Mouse (Mus musculus) adrenal gland, adult 2 months (tissue): ENCODE data around the gene Srebf1. TPM values are rescaled to one million over a fixed set of nuclear protein-coding genes. Genes with fewer than 3 reads are reported as not detected.

Experiments used
- DNase-seq: peaks from one replicate; pipeline ENCODE4 v3.0.0; 2021
- polyA plus RNA-seq: library from polyadenylated mRNA; depleted of rRNA; stranded (reverse); fragments of >200 nt; gene quantifications from 2 replicates; pipeline ENCODE4 v1.2.3, GENCODE M21; 2012
- total RNA-seq, 2 experiments: library from RNA; stranded (reverse); gene quantifications; 2 replicates each; pipeline ENCODE4 v1.2.3; 2021

Gene Srebf1
- total and polyA plus RNA-seq, 3 experiments, result 201 to 661 (median 250) TPM

GRCm38 (mm10) chr11:60178005-60178404 lies 44.4 kb downstream of the Srebf1 start:
- DNase-seq, result no peak

DNA sequence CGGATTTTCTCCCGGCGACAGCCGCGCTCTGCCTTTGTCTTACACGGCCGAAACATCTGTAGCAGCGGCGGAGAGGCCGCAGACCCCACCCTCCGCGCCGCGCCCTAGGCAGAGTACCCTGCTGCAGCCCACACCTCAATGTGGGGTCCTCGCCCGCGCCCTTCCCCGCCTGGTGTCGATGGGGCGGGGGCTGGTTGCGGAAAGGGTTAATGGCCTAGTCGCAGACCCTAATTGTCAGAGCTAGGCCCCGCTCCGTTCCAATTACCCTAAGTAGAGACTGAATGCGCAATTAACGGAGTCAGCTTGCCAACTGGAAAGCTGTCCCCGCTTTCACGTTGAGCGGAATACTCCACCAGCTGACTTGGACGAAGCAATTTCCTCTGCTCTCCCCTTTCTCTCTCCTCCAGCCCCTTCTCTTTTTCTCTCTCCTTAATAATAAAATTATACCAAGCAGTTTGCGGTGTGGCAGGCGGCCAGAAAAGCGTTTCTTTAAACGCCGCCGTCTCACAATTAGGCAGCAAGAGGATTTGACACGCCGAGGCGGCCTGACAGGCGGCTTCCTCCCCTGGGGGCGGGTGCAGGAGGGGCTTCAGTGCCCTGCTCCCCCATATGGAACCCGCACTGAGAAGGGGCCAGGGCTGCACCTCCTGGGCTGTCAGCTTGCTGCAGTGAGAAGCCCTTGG lies 45.3 kb downstream of the Srebf1 start:
- no peak for DNase-seq

GRCm38 (mm10) chr11:60176182-60176974 lies 46.0 kb downstream of the Srebf1 start:
- peak; percentile 88 for DNase-seq

DNA sequence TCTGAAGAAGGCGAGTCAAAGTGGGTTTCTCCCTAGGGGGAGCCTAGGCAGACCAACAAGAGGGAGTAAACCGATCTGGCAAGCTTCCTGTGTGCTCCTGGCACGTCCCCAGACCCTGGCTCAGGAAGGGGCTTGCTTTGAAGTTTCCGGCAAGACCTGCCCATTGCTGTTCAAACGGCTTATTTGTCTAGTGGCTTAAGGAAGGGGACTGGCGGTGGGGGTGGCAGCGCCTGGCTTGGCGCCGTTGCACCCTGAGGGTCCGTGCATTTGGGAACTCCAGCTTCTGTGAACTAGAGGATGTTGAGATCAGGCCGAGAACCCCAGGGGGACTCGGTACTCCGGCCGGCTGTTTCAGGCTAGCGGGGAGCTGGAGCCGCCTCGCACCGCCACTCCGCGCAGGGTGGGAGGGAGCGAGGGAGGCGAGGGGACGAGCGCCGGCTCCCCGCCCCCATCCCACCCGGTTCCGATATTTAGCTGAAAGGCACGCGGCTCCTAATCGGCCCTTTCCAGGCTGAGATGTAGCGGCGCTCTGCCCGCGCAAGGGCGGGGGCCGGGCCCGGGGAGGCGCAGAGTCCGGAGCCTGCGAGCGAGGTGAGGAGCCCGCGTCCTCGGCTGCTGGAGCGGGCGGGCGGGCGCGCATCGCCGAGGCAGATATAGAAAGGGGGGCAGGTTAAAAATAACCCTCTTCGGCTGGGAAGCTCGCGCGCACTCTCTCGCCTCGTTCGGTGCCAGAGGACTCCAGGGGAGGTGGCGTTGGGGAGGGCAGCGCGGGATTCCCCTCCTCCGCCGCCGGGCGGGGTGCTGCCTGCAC lies 46.8 kb downstream of the Srebf1 start:
- DNase-seq, result peak; percentile 81

DNA sequence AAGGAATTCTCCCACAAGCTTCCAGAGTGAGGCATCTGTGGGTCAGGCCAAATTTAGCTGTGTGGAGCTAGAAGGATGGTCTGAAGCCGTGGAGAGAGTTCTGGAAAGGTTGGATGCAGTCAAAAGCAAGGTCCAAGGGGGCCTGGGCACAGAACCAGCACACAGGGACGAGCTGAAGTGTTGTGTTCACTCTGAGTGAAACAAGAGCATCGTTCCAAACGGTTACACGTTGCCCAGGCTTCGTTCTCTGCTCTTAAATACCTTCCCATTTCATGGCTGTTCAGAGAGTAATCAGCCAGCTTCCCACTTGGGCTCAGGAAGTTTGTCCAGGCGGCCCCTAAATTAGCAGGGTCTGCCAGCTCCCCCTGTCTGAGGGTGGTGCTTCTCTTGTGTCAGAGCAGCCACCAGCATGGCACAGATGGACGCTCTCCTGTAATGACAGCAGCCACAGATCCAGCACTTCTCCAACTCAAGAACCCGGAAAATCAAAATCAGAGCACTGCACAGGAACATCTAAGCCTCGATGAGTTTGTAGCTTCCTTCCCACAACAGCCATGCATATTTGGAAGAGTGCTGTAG lies 48.7 kb downstream of the Srebf1 start:
- DNase-seq, result no peak

DNA sequence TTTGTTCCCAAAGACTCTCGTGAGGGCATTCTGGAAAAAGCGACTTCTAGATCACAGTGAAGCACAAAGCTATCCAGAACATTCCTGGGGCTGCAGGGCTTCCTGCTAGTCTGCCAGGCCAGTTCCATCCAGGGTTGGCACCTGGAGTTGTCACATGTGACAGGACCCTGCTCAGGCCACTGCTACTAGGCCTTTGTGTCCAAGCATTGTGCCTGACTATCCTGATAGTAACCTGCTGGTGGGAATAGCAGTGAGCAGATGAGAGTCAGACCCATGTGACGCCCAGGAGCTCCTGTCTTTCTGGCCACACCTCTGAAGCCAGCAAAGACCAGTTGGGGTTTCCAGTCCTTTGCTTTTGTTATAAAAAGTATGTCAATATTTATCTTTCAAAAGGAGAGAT lies 50.3 kb downstream of the Srebf1 start:
- DNase-seq, result no peak

GRCm38 (mm10) chr11:60168780-60169179 lies 53.6 kb downstream of the Srebf1 start:
- peak; percentile 71 for DNase-seq

GRCm38 (mm10) chr11:60165076-60165475 lies 57.3 kb downstream of the Srebf1 start:
- DNase-seq, result peak; percentile 82

DNA sequence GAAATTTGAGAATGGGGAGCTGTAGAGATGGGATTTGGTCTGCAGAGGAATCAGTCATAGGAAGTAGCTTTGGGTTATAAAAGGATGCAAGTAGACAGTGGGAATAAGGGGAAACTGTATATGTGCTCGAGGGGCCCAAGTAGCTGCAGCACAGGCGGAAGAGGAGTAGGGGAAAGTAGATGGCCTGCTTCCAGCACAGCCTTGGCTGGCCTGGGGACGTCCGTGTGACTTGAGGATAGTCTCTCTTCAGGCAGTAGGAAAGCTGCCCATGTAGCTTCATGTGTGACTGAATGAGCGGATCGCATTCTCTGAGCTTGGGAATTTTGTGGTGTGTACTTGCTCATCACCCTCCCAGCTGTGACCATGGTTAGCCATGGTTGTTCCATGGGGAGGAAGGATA lies 57.9 kb downstream of the Srebf1 start:
- no peak for DNase-seq

DNA sequence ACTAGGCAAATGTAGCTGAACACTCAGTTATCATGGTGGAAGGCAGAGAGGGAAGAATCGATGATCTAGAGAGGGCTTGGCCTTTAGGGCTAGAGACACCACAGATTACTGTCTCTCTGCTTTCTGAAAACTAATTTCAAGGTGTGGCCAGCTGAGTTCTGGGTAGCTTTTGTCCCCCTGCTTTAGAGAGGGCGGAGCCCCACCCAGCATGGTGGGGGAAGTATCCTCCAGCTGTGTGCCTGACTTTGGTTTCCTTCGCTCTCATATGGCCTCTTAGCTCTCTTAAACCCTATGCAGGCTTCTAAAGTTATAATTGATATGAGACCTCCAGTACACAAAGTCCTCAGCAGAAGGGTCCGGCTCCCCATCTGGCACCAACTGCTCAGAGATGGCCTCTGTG lies 59.0 kb downstream of the Srebf1 start:
- no peak for DNase-seq

DNA sequence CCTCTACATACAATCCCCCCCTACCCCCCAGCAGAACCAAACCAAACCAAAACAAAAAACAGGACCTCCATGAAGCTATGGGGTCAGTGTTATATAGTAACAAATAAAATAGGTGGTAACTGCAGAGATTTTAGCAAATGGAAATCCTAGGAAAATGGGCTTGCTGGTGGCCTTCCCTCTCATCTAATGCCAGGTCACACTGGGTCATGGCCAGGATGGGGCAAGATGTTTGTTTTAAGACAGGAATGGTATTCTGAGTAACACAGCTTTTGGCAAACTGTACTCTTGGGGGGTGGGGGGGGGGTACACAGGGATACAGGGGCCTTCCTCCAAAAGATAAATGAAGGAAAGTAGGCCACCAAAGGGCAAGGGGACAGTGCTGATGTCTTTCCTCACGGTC lies 59.8 kb downstream of the Srebf1 start:
- DNase-seq, result peak; percentile 48

GRCm38 (mm10) chr11:60161146-60161874 lies 61.1 kb downstream of the Srebf1 start:
- no peak for DNase-seq

DNA sequence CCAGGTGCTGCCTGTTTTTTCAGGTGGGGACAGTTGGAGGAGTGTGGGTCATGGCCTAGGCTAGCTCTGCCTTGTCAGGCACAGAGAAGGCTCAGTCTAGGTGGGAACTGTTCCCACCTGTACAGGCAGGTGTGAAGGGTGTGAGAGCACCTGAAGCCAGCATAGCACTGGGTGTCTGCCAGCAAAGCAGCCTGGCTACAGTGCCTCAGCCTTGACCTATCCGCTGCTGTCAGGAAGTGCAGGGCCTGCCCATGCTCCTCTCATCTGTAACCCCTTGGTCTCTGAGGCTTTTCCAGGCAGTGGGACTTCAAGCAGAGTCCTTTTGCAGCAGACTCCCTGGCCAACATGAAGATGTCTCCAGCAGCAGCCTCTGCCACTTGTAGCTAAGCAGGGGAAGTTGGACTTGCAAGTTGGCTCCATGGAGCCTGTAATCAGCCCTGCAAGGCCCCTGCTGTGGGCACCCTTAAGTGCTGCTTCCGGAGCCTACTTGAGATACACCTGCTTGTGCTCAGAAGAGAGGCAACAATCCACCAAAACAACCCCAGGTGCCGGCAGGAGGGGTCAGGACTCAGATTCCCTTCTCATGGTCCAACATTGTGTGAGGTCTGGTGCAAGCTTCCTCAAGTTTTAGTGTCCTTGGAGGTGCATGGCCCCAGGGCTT lies 61.8 kb downstream of the Srebf1 start:
- peak; percentile 46 for DNase-seq

DNA sequence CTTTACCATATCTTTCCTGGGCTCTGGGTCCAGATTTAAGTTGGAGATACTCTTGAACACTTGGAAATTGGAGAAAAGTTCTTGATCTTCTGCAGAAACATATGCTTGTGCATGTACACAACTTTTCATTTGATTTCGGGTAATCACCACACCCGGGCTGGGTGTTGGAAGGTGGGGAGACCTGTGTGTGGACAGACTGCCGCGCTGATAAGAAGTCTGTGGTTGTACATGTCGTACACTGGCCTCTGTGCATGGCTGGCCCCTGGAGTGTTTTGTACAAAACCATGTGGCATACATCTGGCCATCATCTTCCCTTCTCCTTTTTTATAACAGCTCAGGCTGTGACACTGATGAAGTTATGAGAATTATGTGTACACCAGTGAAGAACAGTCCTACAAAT lies 62.4 kb downstream of the Srebf1 start:
- no peak for DNase-seq

GRCm38 (mm10) chr11:60158271-60158670 lies 64.1 kb downstream of the Srebf1 start:
- no peak for DNase-seq

GRCm38 (mm10) chr11:60155690-60156089 lies 66.7 kb downstream of the Srebf1 start:
- no peak for DNase-seq

- no peak for DNase-seq
Observed at GRCm38 (mm10) chr11:60153936-60154335, 68.4 kb downstream of the Srebf1 start.

DNA sequence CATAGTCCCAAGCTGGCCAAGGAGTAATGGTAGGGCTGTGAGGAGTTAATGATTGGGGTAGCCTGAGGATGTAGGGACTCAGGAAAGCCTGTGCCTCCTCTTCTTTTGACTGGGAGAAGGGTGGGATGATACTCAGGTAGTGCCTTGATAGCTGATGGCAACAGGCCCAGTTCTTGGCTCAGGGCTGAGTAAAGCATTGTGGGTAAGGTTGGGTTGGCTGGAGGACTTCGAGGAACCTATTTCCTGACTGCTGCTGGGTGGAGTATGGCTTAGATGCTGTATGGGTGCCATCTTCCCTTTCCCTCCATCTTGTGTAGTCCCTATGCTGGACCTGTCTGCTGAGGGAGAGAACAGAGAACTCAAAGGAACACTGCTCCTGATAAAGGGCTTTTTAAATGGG lies 70.0 kb downstream of the Srebf1 start:
- no peak for DNase-seq

DNA sequence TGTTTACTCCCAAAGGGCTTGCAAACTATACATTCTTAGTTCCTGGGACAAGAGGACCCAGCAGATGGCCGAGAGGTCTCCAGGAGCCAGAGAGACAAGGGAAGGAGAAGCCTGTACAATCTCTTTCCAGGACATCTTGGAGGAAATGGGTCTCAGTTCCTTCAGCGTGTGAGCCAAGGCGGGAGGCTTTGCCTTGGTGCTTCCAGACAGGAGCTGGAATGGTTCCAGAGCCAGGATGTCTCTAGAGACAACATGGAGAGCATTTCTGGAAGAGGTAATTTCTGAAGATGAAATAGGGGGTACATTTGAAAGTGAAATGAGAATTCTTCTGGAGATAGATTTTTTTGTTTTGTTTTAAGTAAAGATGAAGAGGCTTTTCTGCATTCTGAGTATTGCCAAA lies 71.7 kb downstream of the Srebf1 start:
- DNase-seq, result no peak
